Mouse (Mus musculus) MEL (cell line): Measurements from ENCODE around the gene Olfr788.

Experiments used
- CTCF ChIP-seq, 3 experiments: IDR thresholded peaks in 2 of 3; conservative IDR thresholded peaks in 1 of 3; 2 replicates each; pipeline ENCODE4 v1.5.1; 2011 to 2012; ENCODE audit warnings: low read length in 3 of 3, low read depth in 2 of 3, mild to moderate bottlenecking in 2 of 3, improper control_type of control experiment in 1 of 3, inconsistent platforms in 1 of 3, mixed read lengths in 1 of 3, moderate library complexity in 1 of 3; ENCODE audit not compliant: control insufficient read depth in 1 of 3, insufficient read depth in 1 of 3, poor library complexity in 1 of 3, severe bottlenecking in 1 of 3
- MYC ChIP-seq: IDR thresholded peaks from 2 replicates; pipeline ENCODE4 v1.6.1; 2011; ENCODE audit warnings: low read depth, mild to moderate bottlenecking, low read length, improper control_type of control experiment, moderate library complexity
- POLR2A ChIP-seq, 2 experiments: IDR thresholded peaks; 2 replicates each; pipeline ENCODE4 v1.6.1; 2011 to 2012; ENCODE audit warnings: low read length in 2 of 2, mild to moderate bottlenecking in 2 of 2, control low read depth in 1 of 2, improper control_type of control experiment in 1 of 2, low read depth in 1 of 2, moderate library complexity in 1 of 2; ENCODE audit not compliant: control insufficient read depth in 1 of 2, insufficient read depth in 1 of 2, poor library complexity in 1 of 2

- TF ChIP-seq POLR2A (IDR thresholded peaks at IDR 0.05; ENCODE audit: control insufficient read depth in 1 of 2, insufficient read depth in 1 of 2, low read depth in 1 of 2, low read length in 2 of 2, poor library complexity in 1 of 2) = no peak
- no peak for TF ChIP-seq CTCF (IDR thresholded peaks at IDR 0.05 in 2 of 3, conservative IDR thresholded peaks at IDR 0.05 in 1 of 3; ENCODE audit: control insufficient read depth in 1 of 3, insufficient read depth in 1 of 3, low read depth in 2 of 3, low read length in 3 of 3, poor library complexity in 1 of 3, severe bottlenecking in 1 of 3)
- TF ChIP-seq MYC = no peak
These were observed 2.9 kb downstream of the Olfr788 start for GRCm38 (mm10) chr10:129473723-129474122.
